Mouse (Mus musculus) ovary, postnatal 36 days (tissue): ENCODE results near the gene Abcc2.

Source experiments
- DNase-seq: peaks from one replicate; pipeline ENCODE4 v3.0.0; 2022; ENCODE audit warnings: low spot score, mixed read lengths

Abcc2 gene

GRCm38 (mm10) chr19:43780391-43780790 lies 1.6 kb upstream of the Abcc2 start:
- no peak for DNase-seq

DNA sequence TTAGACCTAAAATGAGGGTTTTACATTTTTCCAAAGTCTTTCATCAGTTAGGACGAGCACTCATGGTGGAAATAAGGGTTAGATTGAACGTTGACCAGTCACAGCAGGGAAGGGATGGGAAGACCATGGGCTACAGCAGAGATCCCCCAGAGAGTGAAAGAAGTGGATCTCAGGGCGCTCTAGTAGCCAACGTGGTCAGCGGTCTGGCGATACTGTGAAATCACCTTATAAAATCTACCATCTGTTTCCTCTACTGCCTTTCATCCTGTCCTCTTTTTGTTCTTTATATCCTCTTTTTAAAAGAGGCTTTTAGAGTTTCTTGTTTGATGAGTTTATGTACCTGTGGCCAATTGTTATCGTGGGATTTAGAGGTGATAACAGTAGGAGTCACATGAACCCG lies 2.8 kb downstream of the Abcc2 start:
- no peak for DNase-seq

DNA sequence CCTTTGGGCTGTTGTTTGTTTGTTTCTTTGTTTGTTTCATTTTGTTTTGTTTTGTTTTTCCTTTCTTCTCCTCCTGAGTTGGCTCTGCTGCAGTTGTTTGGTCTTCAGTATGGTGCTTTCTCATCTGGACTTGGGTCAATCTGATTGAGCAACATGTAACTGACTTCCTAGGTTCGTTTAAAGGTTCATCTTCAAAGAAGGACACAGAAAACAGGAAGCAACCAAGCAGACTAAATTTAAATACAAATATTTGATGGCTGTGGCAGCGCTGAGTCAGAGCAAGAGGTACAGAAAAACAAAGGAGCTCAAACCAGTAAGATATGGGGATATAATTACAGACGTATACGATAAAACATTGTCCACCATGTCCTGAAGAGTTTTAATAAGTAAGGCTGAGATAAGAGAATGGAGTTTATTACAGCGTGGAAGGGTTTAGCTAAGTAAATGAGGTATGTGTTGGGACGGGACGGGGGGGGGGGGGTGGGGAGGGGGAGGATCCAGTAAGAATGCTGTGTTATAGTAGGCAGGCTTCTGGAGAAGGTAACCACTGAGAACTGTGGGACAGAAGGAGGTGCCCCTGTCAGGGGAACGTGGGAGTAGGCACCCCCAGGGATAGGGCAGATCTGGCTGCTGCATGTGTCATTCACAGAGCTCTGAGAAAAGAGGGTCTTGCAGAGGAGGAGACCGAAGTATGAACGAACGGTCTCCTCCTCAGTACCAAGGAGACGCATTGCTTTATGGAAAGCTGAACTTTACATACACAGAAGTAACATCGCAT lies 4.4 kb downstream of the Abcc2 start:
- no peak for DNase-seq

DNA sequence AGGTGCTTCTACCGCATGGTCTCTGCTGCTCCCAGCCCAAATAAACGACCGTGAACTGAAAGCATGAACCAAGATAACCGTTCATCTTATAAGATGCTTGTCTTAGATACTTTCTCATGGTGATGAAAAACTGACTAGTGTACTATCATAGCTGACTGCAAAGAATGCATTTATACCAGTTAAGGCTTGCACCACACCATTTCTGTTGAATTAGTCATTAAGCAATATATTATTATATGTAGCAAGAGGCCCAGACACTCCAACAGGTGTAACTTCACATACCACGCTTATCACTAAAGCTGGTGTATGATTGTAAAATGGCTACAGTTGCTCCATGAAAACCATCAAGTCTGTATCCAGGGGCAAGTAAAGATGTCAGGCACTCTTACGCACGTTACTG lies 7.8 kb downstream of the Abcc2 start:
- DNase-seq = no peak

DNA sequence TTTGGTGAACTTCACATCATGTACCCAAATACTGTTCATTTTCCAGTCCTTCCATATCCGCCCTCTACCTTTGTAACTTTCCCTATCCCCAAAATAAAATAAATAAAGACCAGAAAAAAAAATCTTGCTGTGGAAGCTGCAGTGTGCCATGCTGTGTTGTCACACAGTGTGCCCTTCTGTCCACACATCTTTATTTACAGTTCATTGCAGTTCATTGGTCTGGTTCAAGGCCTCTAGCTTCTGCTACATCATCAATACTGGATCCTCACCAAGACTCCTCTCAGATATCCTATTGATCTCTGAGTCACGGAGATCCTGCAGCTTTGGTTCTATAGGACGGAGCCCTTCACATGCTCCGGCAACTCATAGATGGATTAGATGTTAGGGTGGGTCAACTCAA lies 10.5 kb downstream of the Abcc2 start:
- no peak for DNase-seq

DNA sequence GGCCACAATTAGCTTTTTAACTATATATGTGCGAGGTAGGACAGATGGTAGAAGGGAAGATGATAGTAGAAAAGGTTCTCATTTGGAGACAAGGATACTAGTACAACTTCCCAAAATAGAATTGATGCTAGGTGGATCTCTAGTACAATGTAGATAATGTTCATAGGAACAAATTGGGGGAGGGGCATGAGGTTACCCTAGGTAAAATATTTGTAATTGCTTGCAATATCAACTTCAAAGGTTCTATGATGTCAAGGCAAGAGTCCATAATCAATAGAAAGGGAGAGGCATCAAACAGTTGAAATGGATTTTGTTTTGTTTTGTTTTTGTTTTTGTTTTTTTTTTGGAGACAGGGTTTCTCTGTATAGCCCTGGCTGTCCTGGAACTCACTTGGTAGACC lies 12.0 kb downstream of the Abcc2 start:
- DNase-seq = no peak

- DNase-seq = no peak
Measured at GRCm38 (mm10) chr19:43795511-43795910, 13.5 kb downstream of the Abcc2 start.

- DNase-seq = peak; percentile 8
Measured at GRCm38 (mm10) chr19:43797216-43797615, 15.2 kb downstream of the Abcc2 start.

- DNase-seq = no peak
Measured at GRCm38 (mm10) chr19:43801427-43802051, 19.5 kb downstream of the Abcc2 start.

DNA sequence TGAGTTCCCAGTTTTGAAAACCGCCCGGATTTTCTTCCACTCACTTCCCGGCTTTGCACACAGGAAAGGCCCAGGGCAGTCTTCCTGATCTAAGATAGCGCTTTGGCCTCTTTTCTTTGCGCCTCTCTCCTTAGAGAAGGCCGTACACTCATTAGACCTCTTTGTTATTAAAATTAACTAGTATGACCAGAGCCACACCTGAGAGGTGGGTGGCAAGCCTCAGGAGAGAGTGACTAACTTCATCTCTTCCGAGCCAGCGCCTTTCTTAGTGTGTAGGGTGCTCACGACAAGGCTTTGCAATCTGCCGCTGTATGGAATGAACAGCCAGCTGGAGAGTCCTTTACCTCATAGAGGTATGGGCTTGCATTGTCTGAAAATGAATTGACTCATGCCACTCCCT lies 21.9 kb downstream of the Abcc2 start:
- no peak for DNase-seq

GRCm38 (mm10) chr19:43809331-43809730 lies 27.3 kb downstream of the Abcc2 start:
- no peak for DNase-seq

DNA sequence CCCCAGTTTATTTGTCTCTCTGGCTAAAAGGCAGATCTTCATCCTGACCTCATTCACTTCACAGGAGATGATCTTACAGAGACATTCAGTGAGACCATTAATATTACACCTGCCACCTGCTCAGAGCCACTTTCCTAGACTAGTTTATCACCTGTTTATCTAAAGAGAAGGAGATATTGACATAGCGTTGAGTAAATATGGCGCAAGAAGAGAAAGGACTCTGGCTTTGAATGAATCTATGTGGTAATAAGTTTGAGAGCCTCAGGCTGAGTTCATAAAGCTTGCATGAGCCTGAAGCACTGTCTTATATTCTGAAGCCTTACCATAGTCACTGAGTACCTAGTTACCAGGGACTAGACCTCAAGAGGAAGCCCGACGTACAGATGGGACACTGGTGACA lies 29.4 kb downstream of the Abcc2 start:
- DNase-seq = no peak

DNA sequence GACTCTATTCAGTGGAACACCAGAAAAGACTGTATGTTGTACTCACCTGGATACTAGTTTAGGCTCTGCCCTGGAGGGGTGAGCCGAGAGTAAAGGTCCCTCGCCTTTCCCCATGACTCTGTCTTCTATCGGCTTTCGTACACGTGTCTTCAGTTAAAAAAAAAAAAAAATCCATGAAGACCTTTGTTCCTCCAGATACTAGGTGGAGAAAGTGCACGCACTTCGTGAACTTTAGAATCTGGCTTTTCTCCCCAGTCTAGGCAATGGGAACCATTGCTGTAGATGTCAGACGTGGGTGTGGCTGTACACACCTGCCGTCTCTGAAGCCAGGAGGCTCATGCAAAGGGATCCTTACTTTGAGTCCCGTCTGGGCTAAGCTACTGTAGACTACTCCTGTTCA lies 31.3 kb downstream of the Abcc2 start:
- no peak for DNase-seq

GRCm38 (mm10) chr19:43815661-43816414 lies 33.8 kb downstream of the Abcc2 start:
- peak; percentile 30 for DNase-seq

GRCm38 (mm10) chr19:43826855-43827254 lies 44.9 kb downstream of the Abcc2 start:
- DNase-seq = no peak

- DNase-seq = peak; percentile 71
Measured at GRCm38 (mm10) chr19:43832425-43833069, 50.6 kb downstream of the Abcc2 start.

DNA sequence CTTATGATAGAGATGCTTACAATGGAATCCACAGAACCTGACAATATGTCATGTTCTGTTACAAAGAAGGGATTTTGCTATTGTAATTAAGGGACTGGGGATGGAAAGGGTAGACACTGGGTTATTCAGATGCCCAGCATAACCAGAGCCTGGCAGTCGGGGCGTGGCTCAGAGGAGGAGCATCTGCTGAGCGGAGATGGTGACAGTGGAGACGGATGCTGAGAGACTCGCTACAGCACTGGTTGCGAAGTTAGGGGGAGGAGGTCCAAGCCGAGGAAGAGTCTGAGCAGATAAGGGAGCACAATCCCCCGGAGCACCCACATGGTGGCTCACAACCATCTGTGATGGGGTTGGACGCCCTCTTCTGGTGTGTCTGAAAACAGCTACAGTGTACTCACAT lies 61.2 kb downstream of the Abcc2 start:
- DNase-seq = no peak

DNA sequence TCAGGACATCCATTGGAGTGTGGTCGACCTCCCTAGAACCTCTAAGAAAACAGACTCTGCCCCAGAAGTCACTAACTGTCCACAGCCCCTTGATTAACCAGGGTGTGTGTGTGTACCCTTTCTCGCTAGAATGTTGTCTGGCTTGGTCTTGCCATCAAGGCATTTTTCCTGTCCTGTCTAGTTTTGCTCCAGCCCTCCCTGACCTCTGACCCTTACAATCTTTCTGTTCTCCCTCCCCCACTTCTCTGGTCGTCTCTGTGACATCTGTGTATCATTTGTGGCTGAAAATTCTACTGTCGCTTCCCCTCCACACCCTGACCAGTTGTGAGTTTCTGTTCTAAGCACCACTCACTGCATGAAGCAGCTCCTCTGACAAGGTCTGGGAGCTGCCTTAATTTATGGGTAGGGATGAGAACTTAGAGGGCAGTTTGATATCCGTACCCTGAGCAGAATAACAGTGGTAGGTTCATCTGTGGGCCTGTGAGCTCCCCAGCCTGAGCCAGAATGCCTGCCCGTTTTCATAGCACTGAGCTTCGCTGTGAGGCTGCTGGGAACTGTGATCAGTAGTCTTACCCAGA lies 63.4 kb downstream of the Abcc2 start:
- no peak for DNase-seq

DNA sequence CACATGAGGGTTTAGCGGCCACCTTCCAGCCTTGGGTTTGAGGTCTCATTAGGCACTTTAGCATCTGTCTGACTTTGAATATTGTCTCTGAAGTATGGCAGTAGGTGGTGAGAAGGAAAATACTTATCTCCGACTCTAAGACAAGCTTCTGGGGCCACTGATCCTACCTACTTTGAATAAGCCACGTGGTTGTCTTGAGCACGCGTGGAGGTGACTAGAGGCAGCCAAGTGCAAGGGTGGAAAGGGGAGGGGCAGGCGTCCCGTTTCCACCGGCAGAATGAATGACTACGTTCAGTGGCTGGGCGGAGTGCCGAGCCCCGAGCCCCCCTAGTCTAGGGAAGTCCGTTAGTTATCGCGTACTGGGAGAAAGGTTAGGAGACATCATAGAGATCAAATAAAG lies 65.1 kb downstream of the Abcc2 start:
- DNase-seq = no peak

DNA sequence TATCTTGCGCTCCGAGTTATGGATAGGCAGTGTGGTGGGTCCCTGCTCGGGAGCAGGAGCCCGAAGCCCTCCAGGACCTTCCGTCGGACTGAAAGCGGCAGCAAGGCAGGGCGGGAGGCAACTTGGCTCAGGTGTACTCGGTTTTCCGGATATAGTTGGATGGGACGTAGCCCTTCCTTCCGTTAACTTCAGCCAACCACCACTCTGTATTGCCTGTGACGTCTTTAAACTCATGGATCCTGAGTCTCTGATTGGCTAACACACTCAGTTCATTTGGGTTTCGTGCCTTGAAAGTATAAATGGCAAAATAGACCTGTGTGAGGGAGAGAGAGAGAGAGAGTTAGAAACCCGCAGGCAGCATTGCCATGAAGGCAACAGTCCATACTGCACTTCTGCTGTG lies 66.0 kb downstream of the Abcc2 start:
- no peak for DNase-seq

DNA sequence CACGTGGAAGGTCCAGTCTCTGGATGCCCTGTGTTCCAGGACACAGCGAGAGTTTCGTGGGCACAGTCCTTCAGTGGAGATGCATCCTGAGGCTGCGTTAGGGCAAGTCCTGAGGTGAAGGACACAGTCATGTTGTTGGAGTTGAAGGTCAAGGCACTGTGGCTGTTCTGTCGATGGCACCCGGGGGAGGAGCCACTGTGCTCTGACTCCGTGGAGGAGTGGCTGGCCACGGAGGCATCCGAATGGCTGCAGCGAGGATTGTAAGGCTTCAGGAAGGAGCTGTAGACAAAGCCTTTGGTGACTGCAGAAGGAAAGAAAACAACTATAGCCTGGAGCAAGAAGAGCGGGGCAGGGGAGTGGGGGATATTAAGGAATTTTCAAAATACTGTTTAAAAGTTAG lies 68.0 kb downstream of the Abcc2 start:
- no peak for DNase-seq

DNA sequence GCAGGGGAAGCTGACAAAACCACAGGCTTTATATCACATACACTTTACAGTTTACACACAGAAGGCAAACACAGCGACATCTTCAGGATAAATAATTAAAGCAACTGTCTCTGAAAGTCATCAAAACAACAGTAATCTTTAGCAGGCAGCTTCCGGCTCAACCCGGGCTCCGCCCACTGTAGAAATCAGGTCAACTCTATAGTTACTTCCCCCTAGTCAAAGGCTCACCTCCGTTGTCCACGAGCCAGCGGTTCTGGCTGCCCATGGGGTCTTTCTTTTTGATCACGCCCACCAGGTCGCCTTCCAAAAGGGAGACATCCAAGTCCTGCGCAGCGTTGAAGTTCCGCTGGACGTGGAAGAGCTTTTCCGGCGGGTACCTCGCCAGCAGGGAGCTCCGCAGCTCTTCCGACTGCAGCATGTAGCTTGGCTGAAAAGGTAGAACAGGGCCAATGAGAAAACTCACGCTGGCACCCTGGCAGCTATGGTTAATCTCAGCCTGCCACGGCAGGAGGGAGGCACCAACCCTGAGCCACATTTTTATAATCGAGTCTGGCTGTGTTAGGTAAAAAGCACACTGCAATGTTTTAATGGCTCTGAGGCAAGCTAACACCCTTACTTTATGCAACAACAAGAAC lies 70.1 kb downstream of the Abcc2 start:
- DNase-seq = no peak
